ENCODE assay signal across 25 mouse cellular contexts in genomic region chr3:89254994-89255393, GRCm38 (mm10). TPM values are rescaled to one million over a fixed set of nuclear protein-coding genes. Genes with fewer than 3 reads are reported as not detected.
DNase-seq lines count a peak whose midpoint lies in the region; ATAC-seq and TF ChIP-seq lines count a peak whose summit lies in the region.
"Had no signal": no experiment of that assay in that cellular context is flagged by ENCODE, and none has a peak within 500 bp of the region (broad histone marks: within the 10 kb centered on the region; RNA-seq: fewer than 3 reads in every experiment).

No protein-coding gene starts in this region.

- TF ChIP-seq EP300 in MEL (IDR thresholded peaks at IDR 0.05; ENCODE audit: low read depth in 1 of 2, low read length in 2 of 2): peak in 1 of 2 experiments; percentile 36; a peak in 1 of 4 replicates
- no peak for TF ChIP-seq EP300 in liver, embryonic 14.5 days (IDR thresholded peaks at IDR 0.05; ENCODE audit: low read depth)

- TF ChIP-seq RAD21 in MEL (IDR thresholded peaks at IDR 0.05; ENCODE audit: low read depth, low read length): no peak

- peaks cover 5 to 23% of the 10 kb centered on the region in 2 experiments; a peak in 3 of 4 replicates for H3K4me1 ChIP-seq in MEL (ENCODE audit: control insufficient read depth in 1 of 2, insufficient read depth in 2 of 2, low read length in 2 of 2)
- H3K4me1 ChIP-seq in intestine, embryonic 16.5 days (ENCODE audit: control insufficient read depth, insufficient read depth, low read length): peaks cover 26% of the 10 kb centered on the region
- peaks cover 0 to 10% of the 10 kb centered on the region in 2 experiments; a peak in 2 of 4 replicates for H3K4me1 ChIP-seq in liver, embryonic 14.5 days (replicated peaks; ENCODE audit: control insufficient read depth in 2 of 2, insufficient read depth in 2 of 2, low read length in 1 of 2)
- H3K4me1 ChIP-seq in forebrain, embryonic 13.5 days: peaks cover 11% of the 10 kb centered on the region

- H3K36me3 ChIP-seq in MEL (ENCODE audit: control insufficient read depth in 1 of 2, insufficient read depth in 2 of 2, low read length in 2 of 2): peaks cover 0 to 20% of the 10 kb centered on the region in 2 experiments; a peak in 2 of 4 replicates
- no peaks in the 10 kb centered on the region for H3K36me3 ChIP-seq in intestine, embryonic 16.5 days (ENCODE audit: control insufficient read depth, insufficient read depth, low read length)
- no peaks in the 10 kb centered on the region for H3K36me3 ChIP-seq in liver, embryonic 14.5 days (replicated peaks; ENCODE audit: control insufficient read depth, insufficient read depth, low read depth)
- H3K36me3 ChIP-seq in forebrain, embryonic 13.5 days (ENCODE audit: poor library complexity, severe bottlenecking): no peaks in the 10 kb centered on the region
- H3K36me3 ChIP-seq: hindbrain, embryonic 12.5 days; hindbrain, embryonic 15.5 days had no signal

- H3K9ac ChIP-seq in MEL (ENCODE audit: control insufficient read depth, low read depth, low read length, poor library complexity, severe bottlenecking): no peak overlapping the region
- H3K9ac ChIP-seq in intestine, embryonic 16.5 days (ENCODE audit: low read depth, low read length): no peak overlapping the region
- no peak overlapping the region for H3K9ac ChIP-seq in liver, embryonic 14.5 days (replicated peaks)
- no peak overlapping the region for H3K9ac ChIP-seq in forebrain, embryonic 13.5 days
- H3K9ac ChIP-seq: forebrain, postnatal 0 days; hindbrain, embryonic 12.5 days; hindbrain, embryonic 15.5 days had no signal

- H3K27me3 ChIP-seq in MEL (ENCODE audit: control insufficient read depth in 1 of 2, insufficient read depth in 2 of 2, low read length in 2 of 2): peaks cover 29% of the 10 kb centered on the region in 2 experiments
- no peaks in the 10 kb centered on the region for H3K27me3 ChIP-seq in intestine, embryonic 16.5 days (replicated peaks; ENCODE audit: control insufficient read depth, insufficient read depth, low read length)
- H3K27me3 ChIP-seq in liver, embryonic 14.5 days (ENCODE audit: control insufficient read depth, insufficient read depth, low read length): peaks cover 11% of the 10 kb centered on the region
- H3K27me3 ChIP-seq in forebrain, embryonic 13.5 days: peaks cover 10% of the 10 kb centered on the region; the same call in 1 of the 2 replicates
- H3K27me3 ChIP-seq: hindbrain, embryonic 15.5 days had no signal

- H3K9me3 ChIP-seq in MEL (replicated peaks; ENCODE audit: insufficient read depth, low read length): no peaks in the 10 kb centered on the region
- H3K9me3 ChIP-seq in intestine, embryonic 16.5 days (ENCODE audit: control insufficient read depth, low read length): no peaks in the 10 kb centered on the region
- no peaks in the 10 kb centered on the region for H3K9me3 ChIP-seq in liver, embryonic 14.5 days (ENCODE audit: control insufficient read depth, low read length)
- no peaks in the 10 kb centered on the region for H3K9me3 ChIP-seq in forebrain, embryonic 13.5 days (replicated peaks)
- H3K9me3 ChIP-seq: forebrain, embryonic 10.5 days; hindbrain, embryonic 12.5 days; hindbrain, embryonic 15.5 days had no signal

- no peak overlapping the region for H3K27ac ChIP-seq in MEL (ENCODE audit: control insufficient read depth, low read depth, low read length)
- H3K27ac ChIP-seq in intestine, embryonic 16.5 days (ENCODE audit: low read length): no peak overlapping the region
- no peak overlapping the region for H3K27ac ChIP-seq in liver, embryonic 14.5 days
- no peak overlapping the region for H3K27ac ChIP-seq in forebrain, embryonic 13.5 days
- H3K27ac ChIP-seq: forebrain, embryonic 10.5 days; gastrocnemius, adult 2 months; hindbrain, embryonic 12.5 days; hindbrain, embryonic 15.5 days had no signal

- no peak for TF ChIP-seq CTCF in MEL (IDR thresholded peaks at IDR 0.05 in 2 of 3, conservative IDR thresholded peaks at IDR 0.05 in 1 of 3; ENCODE audit: control insufficient read depth in 1 of 3, insufficient read depth in 1 of 3, low read depth in 2 of 3, low read length in 3 of 3, poor library complexity in 1 of 3, severe bottlenecking in 1 of 3)
- no peak for TF ChIP-seq CTCF in liver, embryonic 14.5 days (IDR thresholded peaks at IDR 0.05; ENCODE audit: low read depth)

- H3K4me3 ChIP-seq in MEL (ENCODE audit: control insufficient read depth in 1 of 2, insufficient read depth in 1 of 2, low read depth in 2 of 2, low read length in 2 of 2): no peak overlapping the region
- H3K4me3 ChIP-seq in intestine, embryonic 16.5 days (ENCODE audit: low read length): no peak overlapping the region
- H3K4me3 ChIP-seq in liver, embryonic 14.5 days (ENCODE audit: insufficient read depth in 1 of 2, low read depth in 2 of 2, low read length in 2 of 2): no peak overlapping the region
- H3K4me3 ChIP-seq in forebrain, embryonic 13.5 days: no peak overlapping the region
- H3K4me3 ChIP-seq: forebrain, embryonic 10.5 days; gastrocnemius, adult 2 months; hindbrain, embryonic 12.5 days; hindbrain, embryonic 15.5 days had no signal

- peak; percentile 74 for DNase-seq in MEL (ENCODE audit: low read depth, low spot score)
- peak; percentile 40 for DNase-seq in c-Kit-positive CD71-positive TER-119-negative erythroid progenitor cells, embryonic 14.5 days (ENCODE audit: low read depth)
- DNase-seq in liver, embryonic 14.5 days (ENCODE audit: low read depth in 3 of 3, low spot score in 3 of 3): peak in 1 of 3 experiments; percentile 24
- no peak for DNase-seq in adrenal gland, postnatal 4 days (ENCODE audit: low spot score in 2 of 2)
- no peak for DNase-seq in thymus, postnatal 10 days (ENCODE audit: low spot score in 2 of 2)
- DNase-seq in left cerebral cortex, postnatal 10 days (ENCODE audit: extremely low spot score in 1 of 2, low spot score in 2 of 2): no peak
- DNase-seq: adrenal gland, adult 8-10 months; adrenal gland, postnatal 25 days; cerebellum, adult 18-20 months; cerebellum, adult 9-10 months; cerebellum, postnatal 14 days; forebrain, postnatal 0 days; gastrocnemius, adult 2 months; gastrocnemius, postnatal 14 days; heart, adult 11 months had no signal

- H3K4me2 ChIP-seq in intestine, embryonic 16.5 days (ENCODE audit: low read depth, low read length): no peak overlapping the region
- no peak overlapping the region for H3K4me2 ChIP-seq in liver, embryonic 14.5 days (ENCODE audit: low read depth)
- H3K4me2 ChIP-seq in forebrain, embryonic 13.5 days: no peak overlapping the region
- H3K4me2 ChIP-seq: heart, embryonic 11.5 days; hindbrain, embryonic 12.5 days; hindbrain, embryonic 15.5 days had no signal

- TF ChIP-seq POLR2A in MEL (IDR thresholded peaks at IDR 0.05; ENCODE audit: control insufficient read depth in 1 of 2, insufficient read depth in 1 of 2, low read depth in 1 of 2, low read length in 2 of 2, poor library complexity in 1 of 2): no peak

- ATAC-seq in intestine, embryonic 16.5 days: peak; percentile 12; the same call in 1 of the 2 replicates
- ATAC-seq in liver, embryonic 14.5 days (ENCODE audit: insufficient read depth): 0 out of 2 replicates have a peak, but pooled peaks have one; percentile 37
- ATAC-seq in forebrain, embryonic 13.5 days: no peak
- ATAC-seq: activated CD4-positive, CD25-positive, alpha-beta regulatory T cell, adult 4 months; CD4-positive, CD25-positive, alpha-beta regulatory T cell, adult 4 months; forebrain, embryonic 14.5 days; forebrain, postnatal 0 days had no signal

- intact Hi-C loops in left cerebral cortex, postnatal 10 days (cut with DNase I): loop anchor here (5.0 kb wide), 1 partner anchor 42 kb away; no protein-coding TSS in a partner anchor

- WGBS in intestine, embryonic 16.5 days: 78% methylated on average over 5 of the region's 5 CpGs
- WGBS in liver, embryonic 14.5 days (ENCODE audit: insufficient replicate concordance): 28% methylated on average over 5 of the region's 5 CpGs
- WGBS in forebrain, embryonic 13.5 days: 92% methylated on average over 5 of the region's 5 CpGs

- no peaks in the 10 kb centered on the region for H3K79me2 ChIP-seq in MEL (ENCODE audit: control insufficient read depth, insufficient read depth, low read length, poor library complexity)

RNA-seq across cellular contexts. Expression of gene Dpm3, which starts 4.2 kb away (rescaled TPM):
- total RNA-seq in MEL (2012; rRNA removed): 246 and 271 TPM in 2 replicates
- polyA plus RNA-seq in MEL (2012; ENCODE audit: insufficient read depth in 1 of 2, insufficient read length in 2 of 2, low read depth in 1 of 2, low replicate concordance in 2 of 2, missing spikeins in 1 of 2): 100 to 1,000 TPM in 1 of 2 experiments, not detected in 1; 237 TPM
- 119 and 126 TPM in 2 replicates for polyA plus RNA-seq in intestine, embryonic 16.5 days (2015; fragmentation: Nextera tagmentation; extraction: Ambion mirVana)
- 89.7 and 115 TPM in 2 replicates for polyA plus RNA-seq in liver, embryonic 14.5 days (2012; rRNA removed)
- 64.3 and 65.8 TPM in 2 replicates for polyA plus RNA-seq in liver, embryonic 14.5 days (2014; fragmentation: Nextera tagmentation; extraction: Ambion mirVana)
- polyA plus RNA-seq in forebrain, embryonic 13.5 days (2015; fragmentation: Nextera tagmentation; extraction: Ambion mirVana): 100 and 106 TPM in 2 replicates
- 100 to 1,000 TPM; 108 TPM for total RNA-seq in adrenal gland, postnatal 4 days (2021)
- 10 to 100 TPM; 47.1 to 51.1 TPM for total RNA-seq in left cerebral cortex, postnatal 10 days (2021)

RNA-seq across cellular contexts. Expression of gene Trim46, which starts 8.9 kb away (rescaled TPM):
- 2.4 and 3.3 TPM in 2 replicates for total RNA-seq in MEL (2012; rRNA removed)
- polyA plus RNA-seq in MEL (2012; ENCODE audit: insufficient read depth in 1 of 2, insufficient read length in 2 of 2, low read depth in 1 of 2, low replicate concordance in 2 of 2, missing spikeins in 1 of 2): 1 to 10 TPM in 1 of 2 experiments, not detected in 1; 7.7 TPM
- polyA plus RNA-seq in intestine, embryonic 16.5 days (2015; fragmentation: Nextera tagmentation; extraction: Ambion mirVana): 3.9 TPM in 2 replicates
- polyA plus RNA-seq in liver, embryonic 14.5 days (2012; rRNA removed): 0.29 and 0.41 TPM in 2 replicates
- polyA plus RNA-seq in liver, embryonic 14.5 days (2014; fragmentation: Nextera tagmentation; extraction: Ambion mirVana): 0.05 TPM in 1 of 2 replicates, not detected in the other
- polyA plus RNA-seq in forebrain, embryonic 13.5 days (2015; fragmentation: Nextera tagmentation; extraction: Ambion mirVana): 36.6 and 43.2 TPM in 2 replicates
- total RNA-seq in adrenal gland, postnatal 4 days (2021): 1 to 10 TPM; 3.4 to 4.9 TPM
- total RNA-seq in left cerebral cortex, postnatal 10 days (2021): 100 to 1,000 TPM; 112 to 118 TPM

RNA-seq across cellular contexts. Expression of gene Krtcap2, which starts 9.2 kb away (rescaled TPM):
- 171 and 180 TPM in 2 replicates for total RNA-seq in MEL (2012; rRNA removed)
- 100 to 1,000 TPM in 1 of 2 experiments, not detected in 1; 497 TPM for polyA plus RNA-seq in MEL (2012; ENCODE audit: insufficient read depth in 1 of 2, insufficient read length in 2 of 2, low read depth in 1 of 2, low replicate concordance in 2 of 2, missing spikeins in 1 of 2)
- 316 and 334 TPM in 2 replicates for polyA plus RNA-seq in intestine, embryonic 16.5 days (2015; fragmentation: Nextera tagmentation; extraction: Ambion mirVana)
- 26.3 and 26.4 TPM in 2 replicates for polyA plus RNA-seq in liver, embryonic 14.5 days (2012; rRNA removed)
- polyA plus RNA-seq in liver, embryonic 14.5 days (2014; fragmentation: Nextera tagmentation; extraction: Ambion mirVana): 117 and 138 TPM in 2 replicates
- 221 and 237 TPM in 2 replicates for polyA plus RNA-seq in forebrain, embryonic 13.5 days (2015; fragmentation: Nextera tagmentation; extraction: Ambion mirVana)
- 100 to 1,000 TPM; 120 to 130 TPM for total RNA-seq in adrenal gland, postnatal 4 days (2021)
- 10 to 100 TPM; 72.1 to 92.1 TPM for total RNA-seq in left cerebral cortex, postnatal 10 days (2021)

RNA-seq across cellular contexts. Expression of gene Slc50a1, which starts 15.4 kb away (rescaled TPM):
- 17.2 and 22.5 TPM in 2 replicates for total RNA-seq in MEL (2012; rRNA removed)
- 10 to 100 TPM in 1 of 2 experiments, not detected in 1; 45.9 TPM for polyA plus RNA-seq in MEL (2012; ENCODE audit: insufficient read depth in 1 of 2, insufficient read length in 2 of 2, low read depth in 1 of 2, low replicate concordance in 2 of 2, missing spikeins in 1 of 2)
- 62.7 and 74.1 TPM in 2 replicates for polyA plus RNA-seq in intestine, embryonic 16.5 days (2015; fragmentation: Nextera tagmentation; extraction: Ambion mirVana)
- polyA plus RNA-seq in liver, embryonic 14.5 days (2012; rRNA removed): 16.5 and 21.8 TPM in 2 replicates
- 17.3 and 18.7 TPM in 2 replicates for polyA plus RNA-seq in liver, embryonic 14.5 days (2014; fragmentation: Nextera tagmentation; extraction: Ambion mirVana)
- 25.8 and 32.7 TPM in 2 replicates for polyA plus RNA-seq in forebrain, embryonic 13.5 days (2015; fragmentation: Nextera tagmentation; extraction: Ambion mirVana)
- 10 to 100 TPM; 62.4 to 63.1 TPM for total RNA-seq in adrenal gland, postnatal 4 days (2021)
- total RNA-seq in left cerebral cortex, postnatal 10 days (2021): 10 to 100 TPM; 17.9 to 22.3 TPM

RNA-seq across cellular contexts. Expression of gene Efna1, which starts 25.9 kb away (rescaled TPM):
- not detected in 2 replicates for total RNA-seq in MEL (2012; rRNA removed)
- not detected for polyA plus RNA-seq in MEL (2012; ENCODE audit: insufficient read depth in 1 of 2, insufficient read length in 2 of 2, low read depth in 1 of 2, low replicate concordance in 2 of 2, missing spikeins in 1 of 2)
- 62.9 and 69.6 TPM in 2 replicates for polyA plus RNA-seq in intestine, embryonic 16.5 days (2015; fragmentation: Nextera tagmentation; extraction: Ambion mirVana)
- polyA plus RNA-seq in liver, embryonic 14.5 days (2012; rRNA removed): 3.6 and 3.7 TPM in 2 replicates
- polyA plus RNA-seq in liver, embryonic 14.5 days (2014; fragmentation: Nextera tagmentation; extraction: Ambion mirVana): 2.9 TPM in 2 replicates
- 9.5 and 10.9 TPM in 2 replicates for polyA plus RNA-seq in forebrain, embryonic 13.5 days (2015; fragmentation: Nextera tagmentation; extraction: Ambion mirVana)
- total RNA-seq in adrenal gland, postnatal 4 days (2021): 10 to 100 TPM; 32.1 to 35.2 TPM
- 1 to 10 TPM; 3.3 to 4.4 TPM for total RNA-seq in left cerebral cortex, postnatal 10 days (2021)
- total RNA-seq: hematopoietic stem cell, adult 5-6 weeks had no signal
- polyA plus RNA-seq: activated CD4-positive, CD25-positive, alpha-beta regulatory T cell, adult 4 months; CD4-positive, CD25-positive, alpha-beta regulatory T cell, adult 4 months had no signal

Comparison
In these comparisons a context has a peak if more than half of its experiments do, and no peak if none do; other contexts are left out.
1. DNase-seq: peak in MEL (single experiment) and c-Kit-positive CD71-positive TER-119-negative erythroid progenitor cells, embryonic 14.5 days (single experiment); none in adrenal gland, postnatal 4 days (0 of 2), thymus, postnatal 10 days (0 of 2) and left cerebral cortex, postnatal 10 days (0 of 2).